Mouse (Mus musculus): ENCODE measurements around the gene Tjp2.
"Not testable (repeated sequence)": the region's sequence is repeated elsewhere in the genome, so short reads cannot be mapped to it uniquely, and the experiment has no call there.

Gene Tjp2

GRCm38 (mm10) chr19:24134144-24134911 lies 90.5 kb downstream of the Tjp2 start:
- no peak for DNase-seq (ENCODE audit: low read depth in 2 of 2, low spot score in 2 of 2)

DNA sequence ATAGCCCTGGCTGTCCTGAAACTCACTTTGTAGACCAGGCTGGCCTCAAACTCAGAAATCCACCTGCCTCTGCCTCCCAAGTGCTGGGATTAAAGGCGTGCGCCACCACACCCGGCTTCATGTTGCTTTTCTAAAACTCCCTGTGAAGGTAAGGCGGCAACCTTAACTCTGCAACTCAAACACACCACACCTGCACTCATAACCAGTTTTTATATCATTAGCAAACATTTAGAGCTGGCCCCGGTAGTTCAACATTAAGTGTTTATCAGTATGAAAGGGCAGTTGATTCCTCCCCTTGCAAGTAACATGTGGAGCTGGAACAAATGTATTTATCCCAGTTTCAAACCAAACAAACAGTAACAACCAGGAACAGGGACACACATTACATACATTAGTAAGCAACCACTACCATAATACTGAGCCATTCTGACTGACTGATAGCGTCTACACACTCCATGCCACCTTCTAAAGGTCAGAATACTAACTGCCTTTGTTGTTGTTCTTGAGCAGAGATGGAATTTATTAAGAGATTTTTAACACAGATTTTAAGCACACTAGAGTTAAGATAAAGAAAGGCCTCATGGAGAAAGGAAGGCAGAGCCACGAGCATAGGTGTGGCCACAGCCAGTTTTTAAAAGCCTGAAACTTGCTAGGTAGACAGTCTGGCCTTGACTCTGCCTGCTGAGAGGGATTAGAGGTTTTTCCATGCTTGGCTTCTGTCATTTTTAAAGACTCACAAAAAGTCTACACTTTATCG lies 101.1 kb downstream of the Tjp2 start:
- no peak for DNase-seq (ENCODE audit: low read depth in 2 of 2, low spot score in 2 of 2)

DNA sequence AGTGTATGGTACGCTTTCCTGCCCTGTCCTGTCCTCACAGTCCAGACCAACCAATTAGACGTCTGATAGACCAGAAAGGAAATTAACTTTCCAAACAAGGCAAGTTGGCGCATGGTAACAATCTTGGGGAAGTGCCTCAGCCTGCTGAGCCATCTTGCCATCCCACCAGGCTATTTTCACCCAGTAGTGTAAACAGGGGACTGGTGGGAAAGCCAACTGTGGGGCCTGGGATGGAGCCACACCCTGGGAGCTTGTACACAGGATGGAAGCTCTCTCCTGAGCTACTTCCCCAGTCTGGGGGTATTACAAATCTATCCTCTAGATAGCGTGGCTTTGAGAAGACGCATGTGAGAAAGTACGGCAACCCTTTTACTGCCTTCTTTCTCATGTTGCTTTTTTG lies 101.7 kb downstream of the Tjp2 start:
- no peak for DNase-seq (ENCODE audit: low read depth in 2 of 2, low spot score in 2 of 2)

- DNase-seq (ENCODE audit: low read depth in 2 of 2, low spot score in 2 of 2): no peak
Measured at GRCm38 (mm10) chr19:24122647-24123046, 102.2 kb downstream of the Tjp2 start.

- no peak for DNase-seq (ENCODE audit: low read depth in 2 of 2, low spot score in 2 of 2)
Measured at GRCm38 (mm10) chr19:24120811-24121210, 104.0 kb downstream of the Tjp2 start.

- DNase-seq (ENCODE audit: low read depth in 2 of 2, low spot score in 2 of 2): no peak
Measured at GRCm38 (mm10) chr19:24118775-24119174, 106.1 kb downstream of the Tjp2 start.

DNA sequence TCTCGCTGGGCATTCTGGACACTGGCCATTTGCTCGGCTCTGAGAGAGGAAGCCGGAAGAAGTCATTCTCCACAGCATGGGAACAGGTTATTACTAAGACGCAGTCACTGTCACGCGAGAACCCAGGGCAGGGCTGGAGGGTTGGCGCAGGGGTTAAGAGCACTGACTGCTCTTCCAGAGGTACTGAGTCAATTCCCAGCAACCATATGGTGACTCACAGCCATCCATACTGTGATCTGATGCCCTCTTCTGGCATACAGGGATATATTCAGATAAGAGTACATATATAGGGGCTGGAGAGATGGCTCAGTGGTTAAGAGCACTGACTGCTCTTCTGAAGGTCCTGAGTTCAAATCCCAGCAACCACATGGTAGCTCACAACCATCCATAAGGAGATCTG lies 113.2 kb downstream of the Tjp2 start:
- no peak for DNase-seq (ENCODE audit: low read depth in 2 of 2, low spot score in 2 of 2)

- no peak for DNase-seq (ENCODE audit: low read depth in 2 of 2, low spot score in 2 of 2)
Measured at GRCm38 (mm10) chr19:24107707-24108106, 117.1 kb downstream of the Tjp2 start.

DNA sequence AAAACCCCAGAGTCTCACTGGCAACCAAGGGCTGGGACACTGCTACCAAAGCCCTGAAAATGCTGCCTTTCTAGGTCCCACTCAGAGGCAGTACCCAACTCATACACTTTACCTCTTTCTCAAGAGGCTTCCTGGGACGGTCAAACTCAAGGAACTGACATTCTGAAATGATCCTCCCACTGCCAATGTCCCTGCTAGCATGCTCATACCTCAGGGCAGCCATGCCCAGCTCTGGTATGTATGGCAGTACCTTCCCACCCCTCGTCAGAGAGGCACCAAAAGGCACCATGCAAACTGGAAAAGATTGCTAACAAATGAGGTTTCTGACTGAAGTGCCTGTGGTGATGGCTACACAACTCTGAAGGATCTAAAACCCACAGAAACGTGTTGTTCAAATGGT lies 121.0 kb downstream of the Tjp2 start:
- no peak for DNase-seq (ENCODE audit: low read depth in 2 of 2, low spot score in 2 of 2)

GRCm38 (mm10) chr19:24102562-24103126 lies 122.2 kb downstream of the Tjp2 start:
- DNase-seq (ENCODE audit: low read depth in 2 of 2, low spot score in 2 of 2): no peak

- no peak for DNase-seq (ENCODE audit: low read depth in 2 of 2, low spot score in 2 of 2)
Measured at GRCm38 (mm10) chr19:24101183-24101582, 123.6 kb downstream of the Tjp2 start.

GRCm38 (mm10) chr19:24098691-24099090 lies 126.1 kb downstream of the Tjp2 start:
- DNase-seq (ENCODE audit: low read depth in 2 of 2, low spot score in 2 of 2): no peak

DNA sequence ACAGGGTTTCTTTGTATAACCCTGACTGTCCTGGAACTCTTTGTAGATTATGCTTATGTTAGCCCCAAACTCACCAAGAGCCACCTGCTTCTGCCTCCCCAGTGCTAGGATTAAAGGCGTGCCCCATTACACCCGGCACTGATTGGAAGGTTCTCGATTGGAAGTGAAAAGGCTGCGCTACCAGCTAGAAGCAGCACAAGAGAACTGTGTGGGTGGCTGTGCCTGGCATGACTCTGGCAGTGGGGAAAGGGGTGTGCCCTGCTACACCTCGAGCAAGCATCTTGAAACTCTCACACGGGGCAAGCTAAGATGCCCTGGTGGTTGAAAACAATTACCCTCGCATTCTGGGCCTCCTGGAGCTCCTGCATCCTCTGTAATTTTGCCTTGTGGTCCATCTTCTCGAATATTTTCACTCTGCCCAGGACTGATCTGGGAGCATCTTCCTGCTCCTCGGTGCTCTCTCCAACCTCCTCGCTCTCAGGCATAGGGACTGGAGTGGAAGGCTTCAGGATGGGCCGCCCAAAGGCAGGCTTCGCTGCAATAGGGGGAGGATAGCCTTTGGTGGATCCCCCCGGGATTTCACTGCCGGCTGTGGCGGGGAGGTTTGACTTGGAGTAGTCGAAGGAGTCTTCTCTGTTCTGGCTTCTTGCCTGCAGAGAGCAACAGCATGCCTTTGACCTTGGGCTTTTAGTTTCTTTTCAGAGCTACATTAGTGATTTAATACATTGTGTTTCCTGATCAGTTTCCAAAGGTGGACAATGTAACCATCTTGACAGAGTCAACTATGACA lies 127.0 kb downstream of the Tjp2 start:
- no peak for DNase-seq (ENCODE audit: low read depth in 2 of 2, low spot score in 2 of 2)

- not testable (repeated sequence) for DNase-seq (ENCODE audit: low read depth in 2 of 2, low spot score in 2 of 2)
Measured at GRCm38 (mm10) chr19:24092060-24092459, 132.8 kb downstream of the Tjp2 start.

DNA sequence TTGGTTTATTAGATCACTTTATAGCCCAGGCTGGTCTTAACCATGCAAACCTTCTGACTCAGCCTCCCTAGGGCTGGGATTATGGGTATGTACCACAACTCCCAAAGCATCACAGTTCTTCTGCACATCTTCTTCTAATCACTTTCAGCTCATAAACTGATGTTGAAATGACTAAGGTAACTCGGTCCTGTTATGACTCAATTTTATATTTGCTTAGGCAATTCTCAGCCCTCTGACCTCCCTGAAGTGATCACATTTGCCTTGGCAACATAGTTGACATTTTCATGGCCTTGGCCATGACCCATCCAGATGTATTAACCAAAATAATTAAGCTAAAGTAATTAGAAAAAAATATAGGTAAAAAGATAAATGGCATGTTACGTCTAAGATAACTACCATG lies 134.5 kb downstream of the Tjp2 start:
- no peak for DNase-seq (ENCODE audit: low read depth in 2 of 2, low spot score in 2 of 2)

- DNase-seq (ENCODE audit: low read depth in 2 of 2, low spot score in 2 of 2): no peak
Measured at GRCm38 (mm10) chr19:24085306-24085705, 139.5 kb downstream of the Tjp2 start.

DNA sequence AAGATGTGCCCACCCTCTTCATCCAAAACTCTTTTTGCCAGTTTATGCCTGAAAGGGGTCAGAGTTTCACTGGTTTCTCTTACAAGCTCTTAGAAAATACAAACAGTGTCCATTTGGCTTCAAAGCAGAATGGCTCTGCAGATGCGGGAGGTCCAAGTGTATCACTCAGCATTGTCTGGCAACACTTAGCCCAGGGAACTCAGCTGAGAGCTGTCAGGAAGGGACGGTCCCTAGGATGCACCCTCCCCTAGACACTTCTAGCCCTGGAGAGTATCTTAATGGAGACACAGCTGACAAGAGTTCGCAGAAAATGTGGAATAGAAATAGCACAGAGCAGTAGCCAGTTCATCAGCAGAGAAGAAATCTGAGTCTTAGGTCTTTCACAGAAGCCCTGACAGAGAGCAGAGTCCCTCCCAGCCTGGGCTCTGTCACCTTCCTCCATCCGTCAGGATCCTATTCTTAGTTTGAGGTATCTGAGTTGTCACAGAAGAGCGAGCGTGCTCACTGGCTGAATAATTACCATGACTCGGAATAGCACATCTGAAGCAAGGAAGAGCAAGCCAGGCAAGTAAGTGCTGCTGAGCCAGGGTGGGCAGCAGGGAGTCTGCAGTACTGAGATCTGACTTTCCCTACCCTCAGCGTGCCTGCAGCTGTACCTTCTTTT lies 144.3 kb downstream of the Tjp2 start:
- DNase-seq (ENCODE audit: low read depth in 2 of 2, low spot score in 2 of 2): no peak

DNA sequence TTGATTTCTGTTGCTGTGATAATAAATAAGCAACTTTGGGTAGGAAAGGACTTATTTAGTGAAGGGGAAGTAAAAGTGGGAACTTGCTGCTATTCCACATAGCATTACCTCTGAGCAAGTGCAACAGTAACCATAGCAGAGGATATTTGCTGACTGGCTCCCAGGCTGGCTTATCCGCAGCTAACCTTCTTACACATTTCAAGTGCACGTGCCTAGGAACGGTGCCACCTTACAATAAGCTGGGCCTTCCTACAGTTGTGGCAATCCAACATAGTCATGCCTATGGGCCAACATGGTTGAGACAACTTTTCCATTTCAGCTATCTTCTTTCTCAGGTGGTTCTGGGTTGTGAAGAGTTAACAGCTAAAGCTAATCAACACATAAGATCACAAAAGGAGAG lies 147.2 kb downstream of the Tjp2 start:
- no peak for DNase-seq (ENCODE audit: low read depth in 2 of 2, low spot score in 2 of 2)

- no peak for DNase-seq (ENCODE audit: low read depth in 2 of 2, low spot score in 2 of 2)
Measured at GRCm38 (mm10) chr19:24076536-24076935, 148.3 kb downstream of the Tjp2 start.

- no peak for DNase-seq (ENCODE audit: low read depth in 2 of 2, low spot score in 2 of 2)
Measured at GRCm38 (mm10) chr19:24075927-24076326, 148.9 kb downstream of the Tjp2 start.

DNA sequence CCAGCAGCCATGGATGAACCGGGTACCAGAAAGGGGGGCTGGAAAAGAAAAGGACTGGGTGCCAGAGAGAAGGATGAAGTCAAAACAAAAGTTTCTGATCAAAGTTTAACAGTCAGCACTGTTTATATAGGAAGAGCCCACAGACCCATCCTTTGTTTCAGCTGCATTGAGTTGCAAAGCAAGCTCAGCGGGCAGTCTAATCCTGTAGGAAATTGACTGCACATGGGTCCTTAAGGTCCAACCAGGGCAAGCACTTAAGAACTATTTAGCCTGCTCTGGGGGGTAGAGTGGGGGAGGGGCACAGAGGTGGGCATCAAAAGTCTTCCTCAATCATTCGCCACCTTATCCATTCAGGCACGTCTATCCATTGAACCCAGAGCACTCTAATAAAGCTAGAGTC lies 151.7 kb downstream of the Tjp2 start:
- DNase-seq (ENCODE audit: low read depth in 2 of 2, low spot score in 2 of 2): no peak

Data from CD8-positive naive resting alpha-beta T cell, adult 2 months (primary cell).